Mouse (Mus musculus) kidney, embryonic 15.5 days (tissue): ENCODE data around the gene Fmnl2. TPM values are rescaled to one million over a fixed set of nuclear protein-coding genes. Genes with fewer than 3 reads are reported as not detected.
A peak's percentile ranks its signal among the peaks of the same experiment; 100 is the strongest.

Experiments used
- ATAC-seq: fragments of 200-750 bp; cut with Nextera tagmentation; replicated peaks from 2 replicates; pipeline ENCODE4 v1.8.0; 2017; ENCODE audit warnings: moderate TSS enrichment; ENCODE audit not compliant: low FRiP score
- H3K27ac ChIP-seq: fragments of 300-500 bp; sonication (generic); 2 replicates; pipeline ENCODE4 v1.5.1; 2015; ENCODE audit warnings: mild to moderate bottlenecking, inconsistent platforms
- H3K27me3 ChIP-seq: fragments of 300-500 bp; sonication (generic); 2 replicates; pipeline ENCODE4 v1.6.1; 2015; ENCODE audit warnings: inconsistent platforms
- H3K36me3 ChIP-seq: fragments of 300-500 bp; sonication (generic); 2 replicates; pipeline ENCODE4 v1.6.1; 2015; ENCODE audit warnings: inconsistent platforms
- H3K4me1 ChIP-seq: fragments of 300-500 bp; sonication (generic); 2 replicates; pipeline ENCODE4 v1.6.1; 2015; ENCODE audit warnings: inconsistent platforms
- H3K4me2 ChIP-seq: fragments of 300-500 bp; sonication (generic); 2 replicates; pipeline ENCODE4 v1.6.1; 2015; ENCODE audit warnings: moderate library complexity, mild to moderate bottlenecking, inconsistent platforms
- H3K4me3 ChIP-seq: fragments of 300-500 bp; sonication (generic); replicated peaks from 2 replicates; pipeline ENCODE4 v1.5.1; 2015; ENCODE audit warnings: mild to moderate bottlenecking, inconsistent platforms
- H3K9ac ChIP-seq: fragments of 300-500 bp; sonication (generic); 2 replicates; pipeline ENCODE4 v1.6.1; 2015; ENCODE audit warnings: mild to moderate bottlenecking, inconsistent platforms
- H3K9me3 ChIP-seq: fragments of 300-500 bp; sonication (generic); replicated peaks from 2 replicates; pipeline ENCODE4 v1.6.1; 2016; ENCODE audit warnings: inconsistent platforms
- WGBS: fragments of 180-500 bp; shearing (Covaris S2); methylation state at CpG from one replicate; pipeline ENCODE4 v1.1.7; 2015; ENCODE audit warnings: mixed read lengths; 5-methylcytosine and 5-hydroxymethylcytosine counted together
- polyA plus RNA-seq: library from polyadenylated mRNA; unstranded; fragments of >200 nt; fragmentation: Nextera tagmentation; extraction: Ambion mirVana; gene quantifications from 2 replicates; pipeline ENCODE4 v1.2.1, GENCODE M21; 2015

Gene Fmnl2
- polyA plus RNA-seq, 1 experiment from 2014 or later: 8.0 TPM

DNA sequence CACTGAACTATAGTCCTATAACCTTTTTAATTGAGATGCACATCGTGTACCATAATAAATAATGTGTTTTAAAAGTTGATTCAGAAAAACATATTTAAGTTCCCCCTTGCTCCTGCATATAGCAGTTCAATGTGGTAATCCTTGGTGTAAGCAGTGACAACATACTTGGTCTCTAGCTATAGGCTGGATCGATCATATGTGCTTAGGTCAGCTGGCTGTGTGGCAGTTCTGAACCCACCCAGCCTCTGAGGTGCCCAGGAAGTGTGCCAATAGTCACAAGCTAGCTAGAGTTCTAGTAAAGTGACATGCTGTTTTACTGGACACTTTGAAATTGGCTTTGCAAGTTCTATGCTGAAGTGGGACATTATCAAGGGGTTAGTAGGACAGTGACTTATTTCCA is 209.3 kb downstream of the Fmnl2 start:
- H3K4me2 ChIP-seq: no peak overlapping the region
- 95% methylated on average over 2 of the region's 2 CpGs for WGBS

GRCm38 (mm10) chr2:53070607-53071006 is 212.9 kb downstream of the Fmnl2 start:
- H3K27ac ChIP-seq: peak overlapping the region; percentile 30; the same call in 1 of the 2 replicates

More for the DNA sequence above, 209.3 kb downstream of the Fmnl2 start:
- Histone ChIP-seq H3K27me3 (no peaks in the 10 kb centered on the region), H3K27ac (no peak overlapping the region), H3K9ac (no peak overlapping the region), H3K36me3 (no peaks in the 10 kb centered on the region), H3K9me3 (no peaks in the 10 kb centered on the region), H3K4me1 (peaks cover 15% of the 10 kb centered on the region), H3K4me3 (no peak overlapping the region)
- no peak for ATAC-seq

DNA sequence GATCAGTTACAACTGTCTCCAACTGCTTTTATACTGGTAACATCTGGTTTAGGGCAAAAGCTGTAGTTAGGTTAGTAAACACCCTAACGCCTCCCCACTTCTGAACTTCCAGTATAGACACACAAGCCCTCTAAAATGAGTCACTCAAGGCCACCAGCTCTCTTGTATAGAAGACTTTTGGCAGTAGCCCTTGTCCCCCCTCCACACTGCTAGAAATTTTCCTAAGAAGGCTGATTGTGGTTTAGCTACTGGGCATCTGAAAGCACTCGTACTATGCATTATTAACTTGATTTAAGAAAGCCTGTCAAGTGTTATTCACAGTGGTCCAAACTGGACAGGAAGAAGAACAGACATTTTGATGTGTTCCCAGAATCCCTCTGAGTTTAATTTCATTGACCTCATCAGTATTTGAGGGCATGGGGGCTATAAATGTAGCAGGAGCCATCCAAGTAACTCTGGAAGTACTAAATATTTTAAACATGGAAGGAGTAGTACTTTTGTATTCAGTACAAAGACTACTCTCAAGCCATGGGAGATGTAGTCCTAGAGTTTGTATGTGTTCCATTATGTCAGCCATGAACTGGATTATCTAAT is 222.1 kb downstream of the Fmnl2 start:
- Histone ChIP-seq H3K4me2 (no peak overlapping the region), H3K9me3 (no peaks in the 10 kb centered on the region), H3K9ac (no peak overlapping the region), H3K36me3 (no peaks in the 10 kb centered on the region), H3K4me3 (no peak overlapping the region), H3K4me1 (no peaks in the 10 kb centered on the region), H3K27me3 (no peaks in the 10 kb centered on the region), H3K27ac (0 out of 2 replicates have a peak overlapping the region, but pooled peaks have one; percentile 9)
- WGBS: 49% methylated on average over 2 of the region's 2 CpGs
- peak; percentile 57 for ATAC-seq

More at GRCm38 (mm10) chr2:53070607-53071006, 212.9 kb downstream of the Fmnl2 start:
- Histone ChIP-seq H3K36me3 (no peaks in the 10 kb centered on the region), H3K4me1 (peaks cover 15% of the 10 kb centered on the region), H3K27me3 (no peaks in the 10 kb centered on the region), H3K4me3 (no peak overlapping the region), H3K4me2 (no peak overlapping the region), H3K9ac (no peak overlapping the region), H3K9me3 (no peaks in the 10 kb centered on the region)
- WGBS: 0% methylated on average over 1 of the region's 1 CpGs
- ATAC-seq: peak; percentile 90

- Histone ChIP-seq H3K27ac (no peak overlapping the region), H3K36me3 (no peaks in the 10 kb centered on the region), H3K9ac (no peak overlapping the region), H3K4me1 (no peaks in the 10 kb centered on the region), H3K4me3 (no peak overlapping the region), H3K9me3 (no peaks in the 10 kb centered on the region), H3K27me3 (no peaks in the 10 kb centered on the region), H3K4me2 (no peak overlapping the region)
- ATAC-seq: no peak
- WGBS: 88% methylated on average over 4 of the region's 4 CpGs
Observed at GRCm38 (mm10) chr2:53082045-53082444, 224.4 kb downstream of the Fmnl2 start.

GRCm38 (mm10) chr2:53082501-53082900 is 224.8 kb downstream of the Fmnl2 start:
- 90% methylated on average over 5 of the region's 5 CpGs for WGBS
- no peak overlapping the region for H3K4me3 ChIP-seq
- no peak overlapping the region for H3K4me2 ChIP-seq
- no peaks in the 10 kb centered on the region for H3K4me1 ChIP-seq
- H3K9ac ChIP-seq: no peak overlapping the region
- H3K9me3 ChIP-seq: no peaks in the 10 kb centered on the region
- ATAC-seq: no peak
- no peaks in the 10 kb centered on the region for H3K27me3 ChIP-seq
- H3K27ac ChIP-seq: no peak overlapping the region
- H3K36me3 ChIP-seq: no peaks in the 10 kb centered on the region

GRCm38 (mm10) chr2:53083241-53083640 is 225.6 kb downstream of the Fmnl2 start:
- no peaks in the 10 kb centered on the region for H3K9me3 ChIP-seq
- WGBS: 15% methylated on average over 1 of the region's 1 CpGs
- ATAC-seq: no peak
- H3K9ac ChIP-seq: no peak overlapping the region
- no peak overlapping the region for H3K4me3 ChIP-seq
- no peaks in the 10 kb centered on the region for H3K27me3 ChIP-seq
- H3K27ac ChIP-seq: no peak overlapping the region
- no peaks in the 10 kb centered on the region for H3K36me3 ChIP-seq
- H3K4me2 ChIP-seq: no peak overlapping the region
- H3K4me1 ChIP-seq: no peaks in the 10 kb centered on the region

DNA sequence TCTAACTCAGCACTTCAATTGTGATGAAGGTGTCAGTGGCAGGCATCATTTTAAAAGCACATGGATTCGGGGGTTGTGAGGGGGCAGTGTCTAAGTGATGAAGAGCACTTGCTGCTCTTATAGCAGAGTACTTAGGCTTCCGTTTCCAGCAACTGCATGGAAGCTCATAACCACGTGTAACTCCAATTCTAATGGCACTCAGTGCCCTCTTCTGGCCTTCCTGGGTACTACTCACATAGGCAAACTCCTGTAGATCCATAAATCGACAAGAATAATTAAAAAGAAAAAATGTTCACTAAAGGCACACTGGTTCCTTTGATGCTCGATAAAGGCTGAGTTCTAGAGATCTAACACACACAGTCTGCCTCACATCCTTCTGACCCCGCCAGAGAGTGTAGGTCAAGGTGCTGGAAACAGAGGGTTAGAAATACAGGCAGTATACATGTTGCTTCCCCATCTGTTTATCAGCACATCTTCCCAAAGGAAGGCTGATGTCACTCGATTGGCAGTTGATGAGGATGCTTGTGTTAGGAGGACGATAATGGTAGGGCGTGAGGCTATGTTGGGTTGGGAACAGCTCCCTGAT is 228.1 kb downstream of the Fmnl2 start:
- Histone ChIP-seq H3K4me2 (no peak overlapping the region), H3K36me3 (no peaks in the 10 kb centered on the region), H3K27ac (no peak overlapping the region), H3K4me1 (no peaks in the 10 kb centered on the region), H3K9me3 (no peaks in the 10 kb centered on the region), H3K4me3 (no peak overlapping the region), H3K27me3 (no peaks in the 10 kb centered on the region), H3K9ac (no peak overlapping the region)
- no peak for ATAC-seq
- 58% methylated on average over 9 of the region's 9 CpGs for whole genome bisulfite sequencing

DNA sequence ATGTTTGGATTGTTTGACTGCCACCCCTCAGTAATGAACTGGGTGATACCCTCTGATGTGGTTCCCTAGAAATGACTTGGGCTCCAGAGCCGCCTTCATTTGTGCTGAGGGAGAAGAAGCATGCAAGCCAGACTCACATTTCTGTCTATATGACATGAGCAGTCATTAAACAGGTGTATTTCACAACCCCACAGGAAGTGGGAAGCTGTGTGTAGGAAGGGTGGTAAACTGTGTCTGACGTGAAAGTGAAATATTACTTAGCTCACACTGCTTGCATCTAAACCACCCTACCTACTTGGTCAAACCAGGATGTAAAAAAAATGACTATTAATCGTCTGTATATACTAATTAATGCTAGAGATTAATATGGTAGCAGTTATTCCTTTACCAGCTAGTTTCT is 231.1 kb downstream of the Fmnl2 start:
- Histone ChIP-seq H3K27ac (no peak overlapping the region), H3K4me2 (no peak overlapping the region), H3K4me3 (no peak overlapping the region), H3K4me1 (no peaks in the 10 kb centered on the region), H3K9me3 (no peaks in the 10 kb centered on the region), H3K36me3 (no peaks in the 10 kb centered on the region), H3K27me3 (no peaks in the 10 kb centered on the region), H3K9ac (no peak overlapping the region)
- 89% methylated on average over 3 of the region's 3 CpGs for WGBS
- no peak for ATAC-seq

DNA sequence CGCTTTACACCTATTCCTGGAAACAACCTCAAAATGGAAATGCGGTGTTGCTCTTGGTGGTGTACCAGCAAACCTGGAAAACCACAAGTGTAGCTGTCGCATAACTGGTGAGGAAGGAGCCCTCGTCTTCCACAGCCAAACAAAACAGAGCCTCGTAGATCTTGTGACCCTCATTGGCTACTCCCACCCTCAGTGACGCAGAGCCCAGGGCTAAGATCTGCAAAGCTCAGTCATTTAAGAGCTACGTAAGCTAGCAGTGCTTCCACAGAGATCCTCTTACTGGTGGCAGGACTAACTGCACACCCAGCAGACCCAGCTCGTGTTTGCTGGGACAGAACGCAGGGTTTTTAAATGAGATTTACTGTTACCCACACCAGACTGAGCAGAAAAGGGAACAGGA is 237.4 kb downstream of the Fmnl2 start:
- H3K4me2 ChIP-seq: no peak overlapping the region
- WGBS: 55% methylated on average over 9 of the region's 9 CpGs
- no peak overlapping the region for H3K9ac ChIP-seq
- peaks cover 16% of the 10 kb centered on the region for H3K36me3 ChIP-seq
- H3K4me3 ChIP-seq: no peak overlapping the region
- H3K4me1 ChIP-seq: no peaks in the 10 kb centered on the region
- H3K27me3 ChIP-seq: no peaks in the 10 kb centered on the region
- ATAC-seq: 0 out of 2 replicates have a peak, but pooled peaks have one; percentile 33
- no peak overlapping the region for H3K27ac ChIP-seq
- H3K9me3 ChIP-seq: no peaks in the 10 kb centered on the region

GRCm38 (mm10) chr2:53095489-53095888 is 237.8 kb downstream of the Fmnl2 start:
- Histone ChIP-seq H3K27ac (no peak overlapping the region), H3K27me3 (no peaks in the 10 kb centered on the region), H3K4me2 (no peak overlapping the region), H3K36me3 (peaks cover 16% of the 10 kb centered on the region), H3K4me3 (no peak overlapping the region), H3K4me1 (no peaks in the 10 kb centered on the region), H3K9me3 (no peaks in the 10 kb centered on the region), H3K9ac (no peak overlapping the region)
- WGBS: 89% methylated on average over 3 of the region's 3 CpGs
- ATAC-seq: no peak

GRCm38 (mm10) chr2:53100093-53100492 is 242.4 kb downstream of the Fmnl2 start:
- Histone ChIP-seq H3K4me3 (no peak overlapping the region), H3K27me3 (no peaks in the 10 kb centered on the region), H3K4me2 (no peak overlapping the region), H3K9me3 (no peaks in the 10 kb centered on the region), H3K27ac (no peak overlapping the region), H3K36me3 (peaks cover 48% of the 10 kb centered on the region), H3K9ac (no peak overlapping the region), H3K4me1 (no peaks in the 10 kb centered on the region)
- ATAC-seq: 0 out of 2 replicates have a peak, but pooled peaks have one; percentile 43
- WGBS: 21% methylated on average over 2 of the region's 2 CpGs

GRCm38 (mm10) chr2:53101885-53102740 is 244.5 kb downstream of the Fmnl2 start:
- no peak overlapping the region for H3K4me3 ChIP-seq
- ATAC-seq: no peak
- no peaks in the 10 kb centered on the region for H3K27me3 ChIP-seq
- H3K27ac ChIP-seq: no peak overlapping the region
- no peak overlapping the region for H3K4me2 ChIP-seq
- H3K9me3 ChIP-seq: no peaks in the 10 kb centered on the region
- WGBS: 82% methylated on average over 11 of the region's 11 CpGs
- H3K36me3 ChIP-seq: peaks cover 67% of the 10 kb centered on the region
- H3K9ac ChIP-seq: no peak overlapping the region
- no peaks in the 10 kb centered on the region for H3K4me1 ChIP-seq
